14 mouse cellular contexts compared by ENCODE assay signal in genomic region chr3:97254861-97255465, GRCm38 (mm10). TPM values are rescaled to one million over a fixed set of nuclear protein-coding genes. Genes with fewer than 3 reads are reported as not detected.
A peak's percentile ranks its signal among the peaks of the same experiment; 100 is the strongest.
DNase-seq lines count a peak whose midpoint lies in the region; ATAC-seq and TF ChIP-seq lines count a peak whose summit lies in the region.
"Had no signal": no experiment of that assay in that cellular context is flagged by ENCODE, and none has a peak within 500 bp of the region (broad histone marks: within the 10 kb centered on the region; RNA-seq: fewer than 3 reads in every experiment).

No protein-coding gene starts in this region.

- 0 out of 2 replicates have a peak, but pooled peaks have one; percentile 9 for ATAC-seq in frontal cortex, adult (ENCODE audit: low TSS enrichment)
- ATAC-seq in neural tube, embryonic 13.5 days (ENCODE audit: low read depth) = no peak
- ATAC-seq in neural tube, embryonic 15.5 days (ENCODE audit: low FRiP score) = no peak
- no peak for ATAC-seq in intestine, postnatal 0 days
- ATAC-seq: Patski had no signal

- no peak for TF ChIP-seq CTCF in intestine, postnatal 0 days (IDR thresholded peaks at IDR 0.05; ENCODE audit: low read depth)

- peaks cover 14% of the 10 kb centered on the region for H3K36me3 ChIP-seq in neural tube, embryonic 13.5 days
- H3K36me3 ChIP-seq in neural tube, embryonic 15.5 days = no peaks in the 10 kb centered on the region
- H3K36me3 ChIP-seq in intestine, postnatal 0 days (ENCODE audit: control insufficient read depth, insufficient read depth) = no peaks in the 10 kb centered on the region
- H3K36me3 ChIP-seq: liver, embryonic 15.5 days had no signal

- H3K27ac ChIP-seq in neural tube, embryonic 13.5 days (replicated peaks) = no peak overlapping the region
- no peak overlapping the region for H3K27ac ChIP-seq in neural tube, embryonic 15.5 days (replicated peaks)
- peak overlapping the region; percentile 63 for H3K27ac ChIP-seq in intestine, postnatal 0 days (ENCODE audit: low read depth, low read length)
- H3K27ac ChIP-seq: liver, embryonic 15.5 days had no signal

- WGBS in neural tube, embryonic 13.5 days = 18% methylated on average over 5 of the region's 5 CpGs
- 15% methylated on average over 5 of the region's 5 CpGs for WGBS in neural tube, embryonic 15.5 days
- 29% methylated on average over 5 of the region's 5 CpGs for WGBS in intestine, postnatal 0 days

- H3K9me3 ChIP-seq in neural tube, embryonic 13.5 days = peaks cover 17% of the 10 kb centered on the region; the same call in 1 of the 2 replicates
- no peaks in the 10 kb centered on the region for H3K9me3 ChIP-seq in neural tube, embryonic 15.5 days (replicated peaks)
- 0 out of 2 replicates have a peak, but pooled peaks cover 3% of the 10 kb centered on the region for H3K9me3 ChIP-seq in intestine, postnatal 0 days (ENCODE audit: control insufficient read depth)
- H3K9me3 ChIP-seq: liver, embryonic 15.5 days had no signal

- H3K27me3 ChIP-seq in neural tube, embryonic 13.5 days = no peaks in the 10 kb centered on the region
- H3K27me3 ChIP-seq in neural tube, embryonic 15.5 days (replicated peaks) = no peaks in the 10 kb centered on the region
- no peaks in the 10 kb centered on the region for H3K27me3 ChIP-seq in intestine, postnatal 0 days (replicated peaks; ENCODE audit: control insufficient read depth, insufficient read depth, low read length)
- H3K27me3 ChIP-seq: heart, embryonic 13.5 days; liver, embryonic 15.5 days; Patski had no signal

- peaks cover 32% of the 10 kb centered on the region for H3K4me1 ChIP-seq in neural tube, embryonic 13.5 days (replicated peaks)
- H3K4me1 ChIP-seq in neural tube, embryonic 15.5 days = peaks cover 26% of the 10 kb centered on the region
- H3K4me1 ChIP-seq in intestine, postnatal 0 days (replicated peaks; ENCODE audit: control insufficient read depth, insufficient read depth, low read length) = 0 out of 2 replicates have a peak, but pooled peaks cover 6% of the 10 kb centered on the region
- H3K4me1 ChIP-seq: liver, embryonic 15.5 days had no signal

- H3K4me2 ChIP-seq in neural tube, embryonic 13.5 days = no peak overlapping the region
- H3K4me2 ChIP-seq in neural tube, embryonic 15.5 days = no peak overlapping the region
- peak overlapping the region; percentile 50 for H3K4me2 ChIP-seq in intestine, postnatal 0 days (replicated peaks; ENCODE audit: low read depth)
- H3K4me2 ChIP-seq: liver, embryonic 15.5 days had no signal

- DNase-seq in frontal cortex, postnatal 14 days (ENCODE audit: low spot score in 2 of 2) = no peak
- DNase-seq in layer of hippocampus, adult 8-10 months (ENCODE audit: low spot score in 2 of 2) = no peak
- DNase-seq in ovary, postnatal 10 days (ENCODE audit: low spot score) = no peak
- no peak for DNase-seq in urinary bladder, postnatal 25 days (ENCODE audit: low spot score)
- DNase-seq: adrenal gland, adult 2 months; cerebellum, postnatal 14 days; thymus, postnatal 14 days had no signal

- H3K4me3 ChIP-seq in neural tube, embryonic 13.5 days = no peak overlapping the region
- no peak overlapping the region for H3K4me3 ChIP-seq in neural tube, embryonic 15.5 days (replicated peaks)
- no peak overlapping the region for H3K4me3 ChIP-seq in intestine, postnatal 0 days (ENCODE audit: low read depth, low read length)
- H3K4me3 ChIP-seq: heart, embryonic 13.5 days; liver, embryonic 15.5 days had no signal

- 0 out of 2 replicates have a peak overlapping the region, but pooled peaks have one; percentile 34 for H3K9ac ChIP-seq in neural tube, embryonic 13.5 days
- no peak overlapping the region for H3K9ac ChIP-seq in neural tube, embryonic 15.5 days (replicated peaks)
- H3K9ac ChIP-seq in intestine, postnatal 0 days (ENCODE audit: low read depth, low read length) = no peak overlapping the region
- H3K9ac ChIP-seq: heart, embryonic 13.5 days; liver, embryonic 15.5 days had no signal

RNA-seq across cellular contexts. Expression of gene Bcl9, which starts 42.8 kb away (rescaled TPM):
- polyA plus RNA-seq in neural tube, embryonic 13.5 days (2015; fragmentation: Nextera tagmentation; extraction: Ambion mirVana) = 75.4 and 91.9 TPM in 2 replicates
- 64.6 and 64.9 TPM in 2 replicates for polyA plus RNA-seq in neural tube, embryonic 15.5 days (2015; fragmentation: Nextera tagmentation; extraction: Ambion mirVana)
- 21.2 and 26.7 TPM in 2 replicates for polyA plus RNA-seq in intestine, postnatal 0 days (2015; fragmentation: Nextera tagmentation; extraction: Ambion mirVana)
- 10 to 100 TPM; 59.3 to 69.9 (median 65.3) TPM for total RNA-seq in layer of hippocampus, adult 8-10 months (2022)
